Mouse (Mus musculus) CH12.LX (cell line): Measurements from ENCODE around the gene Ror1. TPM values are rescaled to one million over a fixed set of nuclear protein-coding genes. Genes with fewer than 3 reads are reported as not detected.

Experiments
- DNase-seq: peaks from one replicate; pipeline ENCODE4 v3.0.0-alpha.2; 2013; ENCODE audit errors: extremely low read depth
- H3K27ac ChIP-seq: 2 replicates; pipeline ENCODE4 v1.5.1; 2012; ENCODE audit warnings: low read depth, mild to moderate bottlenecking, control low read depth, moderate library complexity; ENCODE audit not compliant: insufficient read depth
- H3K27me3 ChIP-seq: replicated peaks from 2 replicates; pipeline ENCODE3; 2012; ENCODE audit warnings: inconsistent platforms
- H3K36me3 ChIP-seq, 2 experiments: replicated peaks in 1 of 2; 2 replicates each; pipeline versions ENCODE3 to v1.6.1; 2012; ENCODE audit warnings: inconsistent platforms in 1 of 2, low read length in 1 of 2, mild to moderate bottlenecking in 1 of 2, mixed read lengths in 1 of 2, moderate library complexity in 1 of 2; ENCODE audit not compliant: control insufficient read depth in 1 of 2, insufficient read depth in 1 of 2
- H3K4me1 ChIP-seq, 2 experiments: 2 replicates each; pipeline ENCODE4 v1.6.1; 2012; ENCODE audit warnings: inconsistent platforms in 1 of 2, moderate library complexity in 1 of 2; ENCODE audit not compliant: insufficient read depth in 2 of 2, control insufficient read depth in 1 of 2
- H3K4me2 ChIP-seq: 2 replicates; pipeline ENCODE4 v1.6.1; 2012; ENCODE audit warnings: low read depth, mild to moderate bottlenecking, control low read depth; ENCODE audit not compliant: poor library complexity, insufficient read depth, severe bottlenecking
- H3K4me3 ChIP-seq, 3 experiments: fragments of 150-350 bp in 1 of 3; sonication (generic) in 1 of 3; replicated peaks in 1 of 3; 2 replicates each; pipeline versions ENCODE3 to v1.5.1; 2011 to 2012; ENCODE audit warnings: low read depth in 2 of 3, low read length in 2 of 3, mild to moderate bottlenecking in 2 of 3, moderate library complexity in 2 of 3, control low read depth in 1 of 3, improper control_type of control experiment in 1 of 3, inconsistent platforms in 1 of 3, mixed read lengths in 1 of 3; ENCODE audit not compliant: poor library complexity in 1 of 3
- H3K79me2 ChIP-seq: replicated peaks from 2 replicates; pipeline ENCODE4 v1.6.1; 2012; ENCODE audit warnings: mild to moderate bottlenecking, moderate library complexity; ENCODE audit not compliant: control insufficient read depth, poor library complexity, insufficient read depth, severe bottlenecking; ENCODE audit errors: extremely low read depth
- H3K9ac ChIP-seq: 2 replicates; pipeline ENCODE4 v1.6.1; 2012; ENCODE audit warnings: low read depth, mild to moderate bottlenecking, control low read depth, moderate library complexity; ENCODE audit not compliant: insufficient read depth
- H3K9me3 ChIP-seq: replicated peaks from 2 replicates; pipeline ENCODE3; 2012; ENCODE audit warnings: low read length, inconsistent platforms, mixed read lengths
- CHD1 ChIP-seq: IDR thresholded peaks from 2 replicates; pipeline ENCODE4 v1.6.1; 2012; ENCODE audit warnings: low read depth, low read length, improper control_type of control experiment, inconsistent platforms
- CTCF ChIP-seq, 2 experiments: IDR thresholded peaks in 1 of 2; conservative IDR thresholded peaks in 1 of 2; 2 replicates each; pipeline ENCODE4 v1.5.1; 2011 to 2012; ENCODE audit warnings: low read depth in 2 of 2, low read length in 2 of 2, improper control_type of control experiment in 1 of 2, inconsistent platforms in 1 of 2, mild to moderate bottlenecking in 1 of 2, moderate library complexity in 1 of 2
- E2F4 ChIP-seq: IDR thresholded peaks from 2 replicates; pipeline ENCODE4 v1.6.1; 2011; ENCODE audit warnings: low read depth, low read length, improper control_type of control experiment; ENCODE audit not compliant: insufficient replicate concordance
- EP300 ChIP-seq: IDR thresholded peaks from 2 replicates; pipeline ENCODE4 v1.6.1; 2011; ENCODE audit warnings: low read length, improper control_type of control experiment
- ETS1 ChIP-seq: conservative IDR thresholded peaks from 2 replicates; pipeline ENCODE4 v1.6.1; 2012; ENCODE audit warnings: low read depth, mild to moderate bottlenecking, inconsistent platforms, low read length, improper control_type of control experiment, moderate library complexity
- HCFC1 ChIP-seq: IDR thresholded peaks from 2 replicates; pipeline ENCODE4 v1.6.1; 2012; ENCODE audit warnings: low read depth, mild to moderate bottlenecking, inconsistent platforms, low read length, improper control_type of control experiment
- IRF4 ChIP-seq: IDR thresholded peaks from 2 replicates; pipeline ENCODE4 v1.6.1; 2014; ENCODE audit warnings: low read depth, mild to moderate bottlenecking, inconsistent platforms, low read length, improper control_type of control experiment
- JUN ChIP-seq: IDR thresholded peaks from 2 replicates; pipeline ENCODE4 v1.6.1; 2011; ENCODE audit warnings: low read depth, mild to moderate bottlenecking, low read length, improper control_type of control experiment, moderate library complexity; ENCODE audit not compliant: insufficient read depth
- JUND ChIP-seq: conservative IDR thresholded peaks from 2 replicates; pipeline ENCODE4 v1.6.1; 2011; ENCODE audit warnings: low read depth, low read length, improper control_type of control experiment
- MAFK ChIP-seq: IDR thresholded peaks from 2 replicates; pipeline ENCODE4 v1.6.1; 2011; ENCODE audit warnings: low read length, improper control_type of control experiment; ENCODE audit not compliant: insufficient replicate concordance
- MEF2A ChIP-seq: IDR thresholded peaks from 2 replicates; pipeline ENCODE4 v1.6.1; 2014; ENCODE audit warnings: low read depth, mild to moderate bottlenecking, inconsistent platforms, low read length, improper control_type of control experiment, borderline replicate concordance
- MYC ChIP-seq: IDR thresholded peaks from 2 replicates; pipeline ENCODE4 v1.6.1; 2011; ENCODE audit warnings: low read depth, mild to moderate bottlenecking, improper control_type of control experiment, low read length
- NELFE ChIP-seq: IDR thresholded peaks from 2 replicates; pipeline ENCODE4 v1.6.1; 2011; ENCODE audit warnings: low read depth, low read length, improper control_type of control experiment
- PAX5 ChIP-seq: IDR thresholded peaks from 2 replicates; pipeline ENCODE4 v1.6.1; 2012; ENCODE audit warnings: low read length, inconsistent platforms, mixed read lengths
- RCOR1 ChIP-seq: conservative IDR thresholded peaks from 2 replicates; pipeline ENCODE4 v1.6.1; 2012; ENCODE audit warnings: low read depth, mild to moderate bottlenecking, inconsistent platforms, low read length, improper control_type of control experiment
- SIN3A ChIP-seq: IDR thresholded peaks from 2 replicates; pipeline ENCODE4 v1.6.1; 2012; ENCODE audit warnings: low read length, improper control_type of control experiment, inconsistent platforms
- TBP ChIP-seq: conservative IDR thresholded peaks from 2 replicates; pipeline ENCODE4 v1.6.1; 2011; ENCODE audit warnings: low read depth, low read length, improper control_type of control experiment
- UBTF ChIP-seq: IDR thresholded peaks from 2 replicates; pipeline ENCODE4 v1.6.1; 2012; ENCODE audit warnings: low read depth, mild to moderate bottlenecking, inconsistent platforms, low read length, improper control_type of control experiment, moderate library complexity
- ZC3H11A ChIP-seq: IDR thresholded peaks from 2 replicates; pipeline ENCODE4 v1.6.1; 2012; ENCODE audit warnings: low read depth, mild to moderate bottlenecking, inconsistent platforms, low read length, improper control_type of control experiment
- ZKSCAN1 ChIP-seq: IDR thresholded peaks from 2 replicates; pipeline ENCODE4 v1.6.1; 2012; ENCODE audit warnings: low read depth, inconsistent platforms, low read length, improper control_type of control experiment, borderline replicate concordance
- ZMIZ1 ChIP-seq: IDR thresholded peaks from 2 replicates; pipeline ENCODE4 v1.6.1; 2012; ENCODE audit warnings: low read depth, mild to moderate bottlenecking, inconsistent platforms, low read length, improper control_type of control experiment
- ZNF384 ChIP-seq: IDR thresholded peaks from 2 replicates; pipeline ENCODE4 v1.6.1; 2012; ENCODE audit warnings: low read depth, low read length, improper control_type of control experiment, inconsistent platforms
- dilution Hi-C: fragments of 300-500 bp; cut with MboI; formaldehyde crosslinking; loops from 2 replicates; pipeline ENCODE4 v1.14.3; 2020; ENCODE audit warnings: low sequenced_read_pairs; ENCODE audit not compliant: extremely low pct_unique_long_range_greater_than_20kb, extremely low pct_ligation_motif_present
- in situ Hi-C: fragments of 300-500 bp; cut with MboI; formaldehyde crosslinking; loops from 3 replicates; pipeline ENCODE4 v1.14.3; 2019; ENCODE audit warnings: low sequenced_read_pairs, low pct_ligation_motif_present, low pct_unique_long_range_greater_than_20kb, mixed read lengths
- polyA plus RNA-seq: library from polyadenylated mRNA; unstranded; fragments of >175 nt; gene quantifications from 2 replicates; pipeline ENCODE4 v1.2.1, GENCODE M21; 2012; ENCODE audit warnings: low read depth; ENCODE audit not compliant: insufficient read length
- total RNA-seq, 2 experiments: library from RNA; depleted of rRNA; stranded (reverse); fragments of 300-350 nt in 1 of 2; fragments of >200 nt in 1 of 2; gene quantifications; 2 replicates each; pipeline ENCODE4 v1.2.3; 2012 to 2014

The Ror1 gene
- total and polyA plus RNA-seq, 3 experiments = not detected

- DNase-seq = no peak
- Histone ChIP-seq H3K4me1 (no peaks in the 10 kb centered on the region), H3K36me3 (no peaks in the 10 kb centered on the region), H3K4me2 (no peak overlapping the region), H3K9me3 (peaks cover 26% of the 10 kb centered on the region), H3K4me3 (no peak overlapping the region), H3K27ac (no peak overlapping the region), H3K27me3 (no peaks in the 10 kb centered on the region), H3K79me2 (no peaks in the 10 kb centered on the region), H3K9ac (no peak overlapping the region)
- TF ChIP-seq RCOR1 = no peak
- no peak for TF ChIP-seq JUN
- TF ChIP-seq HCFC1 = no peak
- no peak for TF ChIP-seq MYC
- in situ Hi-C loops (loop anchor here (25.0 kb wide), 1 partner anchor 166 kb away; no protein-coding TSS in a partner anchor), dilution Hi-C loops (no loop called here)
Observed at GRCm38 (mm10) chr4:100203066-100203465, 107.5 kb downstream of the Ror1 start.

GRCm38 (mm10) chr4:100203688-100204087 lies 108.1 kb downstream of the Ror1 start:
- Histone ChIP-seq H3K4me1 (no peaks in the 10 kb centered on the region), H3K9ac (no peak overlapping the region), H3K27ac (no peak overlapping the region), H3K9me3 (peaks cover 27% of the 10 kb centered on the region), H3K79me2 (no peaks in the 10 kb centered on the region), H3K27me3 (no peaks in the 10 kb centered on the region), H3K4me2 (no peak overlapping the region), H3K4me3 (no peak overlapping the region), H3K36me3 (no peaks in the 10 kb centered on the region)
- dilution Hi-C loops = no loop called here
- DNase-seq = no peak
- TF ChIP-seq MEF2A = no peak
- no peak for TF ChIP-seq UBTF
- TF ChIP-seq CTCF (conservative IDR thresholded peaks at IDR 0.05 in 1 of 2, IDR thresholded peaks at IDR 0.05 in 1 of 2; ENCODE audit: low read depth in 2 of 2, low read length in 2 of 2) = no peak
- no peak for TF ChIP-seq CHD1
- TF ChIP-seq ZNF384 = no peak
- TF ChIP-seq IRF4 = no peak
- TF ChIP-seq ZC3H11A = no peak
- no peak for TF ChIP-seq PAX5
- TF ChIP-seq EP300 = no peak
- no peak for TF ChIP-seq NELFE
- TF ChIP-seq JUND = no peak
- no peak for TF ChIP-seq E2F4
- TF ChIP-seq ZKSCAN1 = no peak
- TF ChIP-seq ETS1 = no peak
- TF ChIP-seq TBP = no peak
- no peak for TF ChIP-seq ZMIZ1
- TF ChIP-seq MAFK = no peak
- no peak for TF ChIP-seq JUN
- no peak for TF ChIP-seq SIN3A
- in situ Hi-C loops = loop anchor here (25.0 kb wide), 1 partner anchor 166 kb away; no protein-coding TSS in a partner anchor
